Mouse (Mus musculus) urinary bladder, adult 2 months (tissue): ENCODE results near the gene Tmem52. TPM values are rescaled to one million over a fixed set of nuclear protein-coding genes. Genes with fewer than 3 reads are reported as not detected.
"Not testable (repeated sequence)": the region's sequence is repeated elsewhere in the genome, so short reads cannot be mapped to it uniquely, and the experiment has no call there.

Source experiments
- DNase-seq: peaks from one replicate; pipeline ENCODE4 v3.0.0; 2022; ENCODE audit warnings: low spot score
- polyA plus RNA-seq: library from polyadenylated mRNA; depleted of rRNA; stranded (reverse); fragments of >200 nt; gene quantifications from 2 replicates; pipeline ENCODE4 v1.2.3, GENCODE M21; 2012; rRNA removed

The Tmem52 gene
- 2.0 and 2.5 TPM in 2 replicates for polyA plus RNA-seq

DNA sequence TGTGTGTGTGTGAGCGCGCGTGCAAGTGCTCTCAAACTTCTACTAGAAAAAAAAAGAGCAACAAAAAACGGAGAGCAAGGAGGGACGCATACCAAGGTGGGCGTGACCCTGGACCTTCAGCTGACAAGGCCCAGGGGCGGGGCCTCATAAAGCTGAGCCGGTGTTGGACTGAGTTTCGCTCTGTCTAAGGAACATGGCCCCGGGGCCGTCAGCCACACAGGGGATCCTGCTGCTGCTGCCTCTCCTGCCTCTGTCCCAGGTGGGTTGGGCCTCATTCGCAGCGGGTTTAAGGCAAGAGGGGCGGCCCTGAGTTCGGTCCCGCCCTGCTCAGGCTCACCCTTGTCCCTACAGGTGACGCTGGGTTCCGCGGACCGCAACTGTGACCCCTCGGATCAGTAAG, at the start of gene Tmem52:
TSS of gene Tmem52 (plus strand) at position 163 of the 400 bp plus-strand sequence.
- no peak for DNase-seq

DNA sequence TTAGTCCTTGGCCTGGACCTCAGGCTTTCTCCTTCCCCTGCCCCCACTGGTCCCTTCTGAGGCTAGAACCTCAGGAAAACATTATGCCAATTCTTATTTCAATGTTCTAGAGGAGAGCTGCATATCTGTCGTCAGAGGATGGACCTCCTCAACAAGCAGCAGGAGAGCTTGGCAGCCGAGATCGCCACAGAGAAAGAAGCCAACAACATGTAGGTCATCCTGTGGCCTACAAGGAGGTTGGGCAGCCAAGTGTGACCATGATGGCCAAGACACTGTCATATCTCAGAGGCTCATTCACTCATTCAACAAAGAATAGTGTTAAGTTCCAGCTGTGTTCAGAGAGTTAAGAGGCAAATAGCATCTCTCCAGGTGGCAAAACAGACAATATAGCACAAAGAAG, 48.8 kb upstream of the Tmem52 start:
- DNase-seq = no peak

DNA sequence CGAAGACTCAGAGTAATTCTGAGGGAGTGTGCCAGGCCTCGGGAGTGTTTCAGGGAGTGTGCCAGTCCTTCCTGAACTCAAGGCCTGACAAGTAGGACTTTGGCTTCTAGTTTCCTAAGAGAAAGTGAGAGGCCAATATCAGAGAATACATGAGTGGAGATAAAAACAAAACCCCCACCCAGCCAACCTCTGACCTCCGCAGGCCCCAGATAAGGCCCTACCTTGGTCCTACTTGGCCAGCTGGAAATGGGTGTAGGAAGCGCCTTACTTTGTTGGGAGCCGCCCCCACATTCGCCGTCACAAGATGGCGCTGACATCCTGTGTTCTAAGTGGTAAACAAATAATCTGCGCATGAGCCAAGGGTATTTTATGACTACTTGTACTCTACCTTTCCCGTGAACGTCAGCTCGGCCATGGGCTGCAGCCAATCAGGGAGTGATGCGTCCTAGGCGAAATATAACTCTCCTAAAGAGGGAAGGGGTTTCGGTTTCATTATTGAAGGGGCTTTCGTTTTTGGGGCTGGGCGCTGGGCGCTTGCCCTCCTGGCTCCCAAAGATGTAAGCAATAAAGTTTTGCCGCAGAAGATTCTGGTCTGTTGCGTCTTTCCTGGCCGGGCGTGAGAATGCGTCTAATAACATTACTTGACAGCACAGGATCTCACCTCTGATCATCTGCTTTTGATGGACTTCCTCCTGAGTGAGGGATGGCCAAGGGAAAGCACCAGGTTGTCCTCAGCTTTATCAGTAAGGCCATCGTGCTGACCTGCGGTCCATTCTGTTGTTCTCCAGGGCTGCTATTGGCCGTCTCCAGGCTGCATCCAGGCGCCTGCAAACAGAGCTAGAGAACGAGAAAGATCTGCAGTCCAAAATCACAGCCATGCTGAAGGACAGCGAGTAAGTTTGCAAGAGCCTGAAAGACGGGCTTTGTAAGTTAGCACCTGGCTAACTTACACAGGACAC, 47.2 kb upstream of the Tmem52 start:
- DNase-seq = not testable (repeated sequence)

DNA sequence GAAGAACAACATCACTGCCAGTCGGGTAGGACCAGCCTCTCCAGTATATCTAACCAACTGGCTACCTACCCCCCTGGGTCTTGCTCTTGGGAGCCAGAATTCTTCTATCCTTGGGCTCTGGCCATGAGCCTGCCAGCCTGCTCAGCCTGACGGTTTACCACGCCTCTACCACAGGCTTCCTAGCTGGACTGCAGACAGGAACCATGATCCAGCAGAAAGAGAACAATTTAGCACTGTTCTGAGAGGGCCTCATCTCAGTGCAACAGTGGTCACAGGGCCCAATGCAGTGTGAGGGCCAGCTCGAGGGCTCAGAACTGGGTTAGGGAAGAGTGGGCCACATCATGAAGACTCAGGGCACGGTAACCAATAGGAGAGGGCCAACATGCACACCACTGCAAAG, 44.9 kb upstream of the Tmem52 start:
- no peak for DNase-seq

DNA sequence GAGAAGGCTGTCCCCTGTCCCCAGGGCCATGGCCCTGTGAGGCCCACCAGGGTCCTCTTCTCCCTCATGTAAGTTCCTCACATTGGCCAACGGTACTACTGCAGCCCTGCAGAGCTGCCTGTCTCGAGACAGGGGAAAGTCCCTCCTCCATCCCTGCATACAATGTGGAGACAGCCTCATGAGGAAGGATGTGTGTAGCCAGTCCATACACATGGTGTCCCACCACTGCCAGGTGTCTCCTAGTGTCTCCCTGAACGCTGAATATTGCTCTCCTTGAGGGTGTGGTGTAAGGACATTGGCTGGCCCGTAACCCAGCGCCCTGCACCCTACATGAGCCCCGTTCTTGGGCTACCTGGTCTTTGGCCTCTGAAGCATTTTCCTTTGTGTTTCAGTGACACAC, 42.6 kb upstream of the Tmem52 start:
- no peak for DNase-seq

DNA sequence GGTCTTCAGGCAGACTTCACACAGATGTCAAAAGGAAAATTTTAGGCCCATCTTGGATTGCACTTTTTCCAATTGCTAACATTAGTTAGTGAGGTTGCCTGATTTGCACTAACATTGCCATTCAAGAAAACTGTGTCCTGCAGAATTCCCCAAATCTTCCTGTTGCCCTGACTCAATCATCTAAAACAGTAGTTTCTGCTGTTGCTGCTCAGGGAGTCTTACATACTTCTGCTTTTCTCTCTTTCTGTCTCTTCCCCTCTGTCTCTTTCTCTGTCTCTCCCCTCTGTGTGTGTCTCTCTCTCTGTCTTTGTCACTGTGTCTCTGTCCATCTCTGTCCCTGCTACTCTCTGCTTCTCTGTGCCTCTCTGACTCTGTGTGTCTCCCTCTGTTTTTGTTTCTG, 40.5 kb upstream of the Tmem52 start:
- DNase-seq = no peak

DNA sequence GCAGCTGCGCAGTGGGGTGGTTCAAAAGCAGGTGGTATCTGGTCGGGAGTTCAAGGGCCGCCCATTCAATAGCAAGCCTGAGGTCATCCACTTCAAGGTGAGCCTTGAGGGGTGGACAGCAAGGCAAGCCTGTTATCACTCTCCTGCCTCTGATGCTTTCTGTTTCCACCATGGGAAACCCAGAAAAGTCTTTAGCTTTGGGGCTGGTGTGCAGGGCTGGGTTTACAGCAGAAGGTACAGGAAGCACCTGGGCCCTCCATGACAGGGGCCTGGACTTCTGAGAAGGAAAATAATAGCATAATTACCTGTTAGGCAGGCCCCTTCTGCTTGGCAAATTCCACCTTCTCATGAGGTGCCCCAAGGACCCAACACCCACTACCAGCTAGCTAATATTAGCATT, 39.7 kb upstream of the Tmem52 start:
- DNase-seq = no peak

DNA sequence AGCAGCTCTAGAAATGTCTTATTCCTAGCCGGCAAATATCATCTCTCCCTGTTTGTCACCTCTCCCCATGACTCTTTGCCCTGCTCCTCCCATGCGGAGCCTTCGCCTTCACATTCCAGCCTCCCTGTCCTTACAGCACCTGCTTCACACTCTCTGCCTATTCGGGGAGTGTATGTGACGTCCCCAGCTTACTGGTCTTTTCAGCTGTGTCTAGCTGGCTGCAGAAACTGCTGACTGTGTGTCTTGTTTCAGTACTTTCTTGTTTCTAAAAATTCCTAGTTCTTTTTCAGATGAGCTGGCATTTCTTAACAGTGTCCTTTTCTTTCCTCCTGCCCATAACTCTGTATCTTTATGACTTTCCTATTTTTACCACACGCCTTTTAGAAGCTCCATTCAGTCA, 36.6 kb upstream of the Tmem52 start:
- DNase-seq = no peak

DNA sequence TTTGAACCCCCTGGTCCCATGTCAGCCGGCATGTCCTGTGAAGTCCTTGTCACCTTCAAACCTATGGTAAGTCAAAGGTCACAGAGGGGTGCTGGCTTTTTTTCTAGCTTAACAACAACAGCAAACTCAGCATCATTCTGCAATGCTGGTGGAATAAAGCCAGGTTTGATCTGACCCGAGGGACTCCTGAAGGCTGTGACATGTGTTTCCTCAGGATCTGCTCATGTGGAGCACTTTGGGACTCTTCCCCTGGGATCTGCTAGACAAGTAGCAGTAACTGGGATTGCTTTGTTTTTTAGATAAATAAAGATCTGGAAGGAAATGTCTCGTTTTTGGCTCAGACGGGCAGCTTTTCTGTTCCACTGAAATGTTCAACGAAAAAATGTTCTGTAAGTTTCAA, 34.9 kb upstream of the Tmem52 start:
- DNase-seq = no peak

DNA sequence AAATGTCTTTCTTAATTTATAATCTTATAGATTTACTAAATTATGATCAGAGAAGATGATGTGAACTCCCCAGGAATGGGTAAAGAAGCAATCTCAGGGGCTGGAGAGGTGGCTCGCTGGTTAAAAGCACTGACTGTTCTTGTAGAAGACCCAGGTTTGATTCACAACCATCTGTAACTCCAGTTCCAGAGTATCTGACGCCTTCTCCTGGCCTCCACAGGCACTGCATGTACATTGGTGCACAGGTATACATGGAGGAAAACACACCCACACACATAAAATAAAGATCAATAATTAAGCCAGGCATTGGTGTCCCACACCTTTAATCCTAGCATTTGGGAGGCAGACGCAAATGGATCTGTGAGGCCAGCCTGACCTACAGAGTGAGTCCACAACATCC, 26.1 kb upstream of the Tmem52 start:
- no peak for DNase-seq

DNA sequence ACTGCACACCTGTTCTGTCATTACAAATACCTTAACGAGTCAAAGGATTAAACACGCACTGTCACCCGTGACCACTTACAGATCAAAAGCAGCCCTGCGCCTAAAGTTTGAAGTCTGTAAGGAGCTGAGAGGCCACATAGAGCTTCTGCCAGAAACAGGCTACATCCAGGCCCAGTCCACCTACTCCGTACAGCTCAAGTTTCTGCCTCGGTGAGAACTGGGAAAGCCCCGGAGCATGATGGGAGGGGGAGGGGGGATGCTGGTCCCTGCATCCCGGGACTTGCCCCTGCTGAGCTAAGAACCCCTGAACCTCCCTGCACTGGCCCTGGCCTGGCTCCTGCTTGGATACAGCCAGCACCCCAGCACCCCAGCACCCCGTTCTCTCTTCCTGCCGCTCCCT, 17.3 kb upstream of the Tmem52 start:
- DNase-seq = no peak

DNA sequence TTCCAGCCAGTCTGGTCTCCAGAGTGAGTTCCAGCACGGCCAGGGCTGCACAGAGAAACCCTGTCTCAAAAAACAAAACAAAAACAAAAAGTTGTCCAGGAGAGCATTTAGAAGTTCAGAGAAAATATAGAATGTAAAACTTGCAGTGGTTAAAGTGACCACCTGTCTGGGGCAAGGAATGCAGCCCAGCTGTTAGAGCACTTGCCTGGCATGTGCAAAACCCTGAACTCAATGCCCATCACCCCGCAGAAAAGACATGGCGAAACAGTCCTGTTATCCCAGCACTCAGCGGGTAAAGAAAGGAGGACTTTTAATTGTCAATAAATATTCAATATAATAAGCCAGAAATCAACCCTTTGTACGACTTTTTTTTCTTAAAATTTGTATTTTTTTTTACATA, 10.3 kb upstream of the Tmem52 start:
- DNase-seq = no peak

DNA sequence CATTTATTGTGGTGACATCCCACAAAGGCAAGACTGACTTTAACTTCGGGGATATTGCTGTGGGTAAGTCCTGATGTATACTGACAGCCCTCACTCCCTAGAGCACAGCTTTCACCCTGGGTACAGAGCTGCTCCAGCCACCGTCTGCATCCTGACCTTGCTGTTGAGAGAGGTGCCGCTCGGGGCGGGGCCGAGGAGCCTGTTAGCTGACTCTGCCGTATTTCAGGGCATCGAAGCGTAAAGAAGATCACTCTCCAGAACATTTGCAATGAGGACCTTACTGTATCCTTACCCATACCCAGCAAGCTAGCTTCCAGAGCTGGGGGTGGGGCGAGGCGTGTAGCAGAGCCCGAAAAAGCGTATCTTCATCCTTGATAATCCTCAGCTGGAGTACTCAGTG, 5.9 kb upstream of the Tmem52 start:
- DNase-seq = no peak

DNA sequence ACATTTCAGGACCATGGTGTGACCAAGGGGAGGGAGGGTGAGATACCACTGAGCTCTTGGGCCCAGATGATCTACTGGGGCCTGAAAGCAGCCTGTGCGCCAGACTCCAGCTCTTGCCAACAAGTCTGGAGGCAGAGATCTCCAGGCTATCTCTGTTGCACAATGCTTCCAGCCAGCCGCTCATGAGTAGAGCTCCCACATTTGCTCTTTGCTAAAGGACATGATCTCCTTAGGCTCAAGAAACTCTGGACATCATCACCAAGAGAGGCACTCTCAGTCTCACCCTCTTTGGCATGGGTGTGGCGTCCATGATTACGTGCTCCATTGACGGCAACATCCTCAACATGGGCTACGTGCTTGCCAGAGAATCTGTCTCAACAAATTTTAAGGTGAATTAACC, 5.3 kb upstream of the Tmem52 start:
- DNase-seq = no peak

DNA sequence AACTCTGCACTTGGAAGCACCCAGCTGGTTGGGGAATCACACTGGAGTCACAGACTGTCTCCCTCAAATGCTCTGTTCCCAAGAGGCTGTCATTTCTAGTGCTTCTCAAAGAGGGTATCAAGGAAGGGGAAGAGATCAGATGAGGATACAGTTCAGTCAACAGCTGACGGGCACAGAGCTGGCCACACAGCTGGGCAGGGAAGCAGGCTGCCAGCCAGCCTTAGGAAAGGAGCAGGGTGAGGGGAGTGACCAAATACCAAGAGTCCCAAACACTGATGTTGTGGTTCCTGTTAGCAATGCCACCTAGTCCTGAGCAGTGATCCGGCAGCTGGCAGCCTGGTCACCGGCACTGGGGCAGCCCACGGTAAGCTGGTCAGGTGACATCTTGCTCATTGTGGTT, 4.9 kb upstream of the Tmem52 start:
- DNase-seq = no peak

DNA sequence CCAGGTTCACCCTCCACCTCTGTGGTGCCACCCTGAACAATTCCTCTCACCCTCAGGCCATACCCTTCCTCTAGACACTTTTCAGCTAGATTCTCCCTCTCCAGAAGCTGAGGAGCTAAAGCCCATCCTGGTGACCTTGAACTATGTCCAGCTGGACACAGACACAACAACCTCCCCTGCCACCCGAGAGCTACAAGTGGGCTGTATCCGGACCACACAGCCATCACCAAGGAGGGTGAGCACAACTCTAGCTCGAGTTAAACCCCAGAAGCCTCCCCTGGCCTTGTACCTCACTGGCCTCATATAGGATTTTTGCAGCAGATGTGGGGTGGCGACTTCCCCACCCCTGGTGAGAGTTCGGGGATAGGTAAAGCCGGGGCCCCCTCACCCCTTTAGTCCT, 3.3 kb upstream of the Tmem52 start:
- DNase-seq = no peak

DNA sequence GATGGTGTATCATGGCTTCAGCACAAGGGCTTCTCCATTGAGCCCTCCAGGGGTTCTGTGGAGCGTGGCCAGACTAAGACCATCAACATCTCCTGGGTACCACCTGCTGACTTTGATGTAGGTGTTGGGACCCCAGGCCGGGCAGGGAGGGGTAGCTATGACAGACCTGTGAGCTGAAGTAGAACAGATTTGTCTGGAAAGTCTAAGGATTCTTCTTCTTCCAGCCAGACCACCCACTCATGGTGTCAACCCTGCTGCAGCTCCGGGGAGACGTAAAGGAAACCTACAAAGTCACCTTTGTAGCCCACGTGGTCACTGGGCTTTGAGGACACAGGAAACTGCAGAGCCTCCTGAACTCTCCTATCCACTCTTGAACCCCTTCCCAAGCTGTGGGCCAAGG, 2.8 kb upstream of the Tmem52 start:
- DNase-seq = no peak

DNA sequence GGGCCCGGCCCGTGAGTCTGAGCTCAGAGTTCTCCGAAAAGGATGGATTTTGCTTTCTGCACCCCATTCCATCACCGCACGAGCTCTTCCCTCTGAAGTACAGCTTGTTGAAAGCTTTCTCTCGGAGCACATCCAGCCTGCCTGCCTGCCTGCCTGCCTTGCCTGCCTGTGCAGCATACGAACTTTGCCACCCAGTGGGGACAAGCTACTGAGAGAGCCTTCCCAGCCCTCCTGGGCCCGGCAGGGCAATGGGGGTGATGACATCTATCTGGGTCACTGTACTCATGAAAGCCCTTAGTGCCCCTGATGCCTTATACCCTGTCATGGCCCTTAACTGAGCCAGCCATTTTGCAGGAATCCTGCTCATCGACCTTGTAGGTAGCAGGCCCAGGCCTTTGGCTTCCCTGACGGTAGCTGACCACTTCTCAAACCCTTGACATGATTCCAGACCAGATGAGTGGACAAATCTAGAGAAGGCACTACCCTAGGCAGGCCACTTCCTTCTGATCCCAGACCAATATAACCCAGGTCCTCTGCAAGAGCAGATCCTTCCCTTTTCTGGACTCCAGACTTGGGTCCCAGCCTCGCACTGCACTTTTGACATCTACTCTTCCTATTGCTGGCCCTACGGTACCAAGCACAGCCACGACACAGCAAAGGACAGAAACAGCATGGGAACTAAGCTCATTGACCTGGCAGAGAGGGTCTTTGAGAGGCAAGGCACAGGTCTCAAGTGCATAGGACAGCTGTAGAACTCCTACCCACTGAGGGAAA, 1.5 kb upstream of the Tmem52 start:
- DNase-seq = no peak

DNA sequence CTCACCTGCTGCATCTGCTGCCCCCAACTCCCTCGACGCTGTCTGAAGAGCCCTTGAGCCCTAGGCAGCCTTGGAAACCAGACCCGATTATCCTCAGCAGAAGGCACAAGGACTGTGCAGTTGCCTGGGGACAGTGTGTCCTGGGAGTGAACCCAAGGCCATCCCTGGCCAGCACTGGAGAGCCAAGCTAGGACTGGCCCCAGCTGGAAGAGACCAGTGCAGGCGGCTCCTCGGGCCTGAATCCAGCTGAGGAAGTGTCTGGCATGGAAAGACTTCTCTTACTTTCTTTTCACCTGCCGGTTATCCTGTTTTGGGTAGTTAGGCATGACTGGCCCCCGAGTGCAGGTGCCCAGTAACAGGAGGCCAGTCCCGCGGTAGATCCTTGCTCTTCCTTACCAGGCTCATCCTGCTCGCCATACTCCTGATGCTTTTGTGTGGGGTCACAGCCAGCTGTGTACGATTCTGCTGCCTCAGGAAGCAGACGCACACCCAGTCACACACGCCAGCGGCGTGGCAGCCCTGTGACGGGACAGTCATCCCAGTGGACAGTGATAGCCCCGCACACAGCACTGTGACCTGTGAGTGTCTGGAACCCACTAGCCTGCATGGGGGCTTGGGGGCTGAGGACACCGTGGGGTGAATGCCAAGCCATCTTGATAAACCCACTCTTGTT, 812 bp downstream of the Tmem52 start:
- DNase-seq = no peak

DNA sequence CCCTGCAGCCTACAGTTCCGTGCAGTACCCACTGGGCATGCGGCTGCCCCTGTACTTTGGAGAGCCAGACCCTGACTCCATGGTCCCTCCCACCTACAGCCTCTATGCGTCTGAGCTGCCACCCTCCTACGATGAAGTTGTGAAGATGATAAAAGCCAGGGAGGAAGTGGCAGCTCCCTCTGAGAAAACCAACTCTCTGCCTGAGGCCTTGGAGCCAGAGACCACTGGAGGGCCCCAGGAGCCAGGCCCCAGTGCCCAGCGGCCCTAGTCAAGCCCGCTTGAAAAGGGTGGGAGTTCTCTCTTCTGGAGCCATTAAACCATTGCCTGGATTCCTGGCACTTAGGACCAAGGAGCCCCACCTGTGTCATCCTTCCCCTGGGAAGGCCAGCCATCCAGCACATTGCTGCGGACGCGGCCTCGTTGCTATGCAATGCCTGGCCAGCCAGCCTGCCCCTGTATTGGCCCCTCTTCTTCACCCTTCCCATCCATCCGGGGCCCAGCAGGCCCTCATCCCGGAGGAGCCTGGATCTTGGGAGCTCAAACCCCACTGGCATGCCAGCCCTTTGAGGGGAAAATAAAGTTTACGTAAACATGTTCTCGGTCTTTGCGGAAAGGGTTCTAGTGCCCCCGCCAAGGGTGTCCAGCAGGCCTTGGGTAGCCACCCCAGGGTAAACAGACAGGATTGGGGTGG, 1.5 kb downstream of the Tmem52 start:
- no peak for DNase-seq

DNA sequence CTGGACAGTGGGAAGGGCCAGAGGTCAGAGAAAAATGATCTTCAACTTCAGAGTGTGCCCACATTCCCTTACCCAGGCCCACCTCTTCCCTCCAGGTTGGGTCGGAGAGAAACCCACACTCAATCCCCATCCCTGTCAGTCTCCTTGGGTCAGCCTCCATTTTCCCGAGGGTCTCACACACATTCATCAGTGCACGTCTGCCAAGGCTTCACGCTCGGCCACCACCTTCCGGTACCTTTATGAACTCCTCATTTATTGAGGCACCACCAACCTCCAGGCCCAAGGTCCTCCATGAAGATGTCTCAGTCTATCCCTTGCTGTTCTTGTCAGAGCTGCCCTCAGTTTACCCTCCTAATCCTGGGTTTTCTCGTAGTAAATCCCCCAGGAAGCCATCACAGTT, 2.1 kb downstream of the Tmem52 start:
- DNase-seq = no peak

DNA sequence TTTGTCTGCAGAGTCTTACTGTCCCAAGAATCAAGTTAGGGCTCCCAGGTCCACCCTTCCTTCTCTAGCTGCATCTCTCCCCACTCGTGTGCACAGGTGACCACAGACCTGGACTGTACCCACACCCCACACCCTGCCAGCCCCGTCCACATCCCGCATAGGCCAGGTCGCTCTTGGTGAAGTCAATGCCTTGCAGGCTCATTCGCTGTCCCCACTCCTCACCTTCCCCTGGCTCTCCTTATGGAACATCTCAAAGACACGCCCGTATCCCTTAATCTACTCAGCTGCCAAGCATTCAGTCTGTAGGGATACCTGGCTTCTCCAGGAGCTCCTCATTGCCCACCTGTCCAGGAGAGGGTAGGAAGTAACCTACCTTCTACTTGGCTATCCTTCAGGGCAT, 2.5 kb downstream of the Tmem52 start:
- no peak for DNase-seq
